Mouse (Mus musculus): Measurements from ENCODE around the gene Sin3b.

DNA sequence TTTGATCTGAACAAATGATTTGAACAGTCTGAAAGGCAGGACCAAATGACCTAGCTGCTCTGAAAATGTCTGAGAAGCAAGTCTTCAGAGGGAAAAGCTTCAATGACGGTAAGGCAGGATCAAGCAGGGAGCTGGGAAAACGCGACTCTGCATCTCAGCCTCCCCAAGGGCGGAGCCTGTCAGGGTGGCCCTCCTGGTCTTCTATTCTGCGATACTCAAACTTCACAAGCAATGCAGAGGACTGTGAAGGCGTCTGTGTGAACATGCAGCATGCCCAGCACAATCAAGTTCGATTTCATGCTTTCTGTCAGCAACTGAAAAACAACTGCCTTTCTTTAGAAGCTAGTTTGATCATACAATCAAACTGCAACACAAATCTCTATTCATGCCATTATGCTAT, 43.7 kb downstream of the Sin3b start:
- TF ChIP-seq CTCF (conservative IDR thresholded peaks at IDR 0.05; ENCODE audit: low read length) (no peak), NANOG (IDR thresholded peaks at IDR 0.05; ENCODE audit: borderline replicate concordance, low read length) (no peak), POU5F1 (IDR thresholded peaks at IDR 0.05; ENCODE audit: borderline replicate concordance, low read length) (no peak)
